ENCODE assay signal across 19 mouse cellular contexts in the genomic region with DNA sequence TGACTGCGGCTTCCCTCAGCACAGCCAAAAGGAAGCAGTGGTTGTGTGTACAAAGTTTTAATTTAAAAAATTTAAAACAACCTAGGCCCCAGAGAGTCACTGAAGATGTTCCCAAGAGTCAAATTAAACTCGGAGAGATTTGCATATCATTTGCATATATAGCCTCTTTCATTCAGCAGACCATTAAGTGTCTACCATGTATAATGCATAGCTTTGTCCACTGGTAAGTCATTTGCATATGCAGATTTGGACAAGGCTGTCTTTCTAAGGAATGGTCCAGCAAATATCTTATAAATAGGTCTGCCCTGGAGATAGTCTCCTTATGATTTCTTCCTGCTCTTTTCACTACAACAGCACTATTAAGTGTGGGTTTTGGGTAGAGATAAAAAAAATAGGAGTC.
DNase-seq lines count a peak whose midpoint lies in the region; ATAC-seq and TF ChIP-seq lines count a peak whose summit lies in the region.
"Had no signal": no experiment of that assay in that cellular context is flagged by ENCODE, and none has a peak within 500 bp of the region (broad histone marks: within the 10 kb centered on the region; RNA-seq: fewer than 3 reads in every experiment).

No protein-coding gene starts in this region.

- in situ Hi-C loops in CH12.LX (cut with MboI; ENCODE audit: low pct_ligation_motif_present, low pct_unique_long_range_greater_than_20kb, low sequenced_read_pairs) = no loop called here

- H3K27me3 ChIP-seq in CH12.LX (replicated peaks) = no peaks in the 10 kb centered on the region
- no peaks in the 10 kb centered on the region for H3K27me3 ChIP-seq in forebrain, embryonic 14.5 days (replicated peaks; ENCODE audit: control insufficient read depth, insufficient read depth, low read length)
- no peaks in the 10 kb centered on the region for H3K27me3 ChIP-seq in hindbrain, postnatal 0 days (ENCODE audit: insufficient read depth, low read length)
- no peaks in the 10 kb centered on the region for H3K27me3 ChIP-seq in midbrain, postnatal 0 days (ENCODE audit: insufficient read depth, low read length)
- no peaks in the 10 kb centered on the region for H3K27me3 ChIP-seq in stomach, postnatal 0 days (ENCODE audit: control insufficient read depth, insufficient read depth, low read length)
- H3K27me3 ChIP-seq: embryonic facial prominence, embryonic 12.5 days; heart, embryonic 13.5 days; limb, embryonic 12.5 days; liver, embryonic 13.5 days; lung, embryonic 15.5 days had no signal

- WGBS in forebrain, embryonic 14.5 days = 23% methylated on average over 2 of the region's 2 CpGs
- WGBS in hindbrain, postnatal 0 days = 35% methylated on average over 2 of the region's 2 CpGs
- 29% methylated on average over 2 of the region's 2 CpGs for WGBS in midbrain, postnatal 0 days
- 90% methylated on average over 2 of the region's 2 CpGs for WGBS in stomach, postnatal 0 days

- TF ChIP-seq EP300 in CH12.LX (IDR thresholded peaks at IDR 0.05; ENCODE audit: low read length) = no peak
- no peak for TF ChIP-seq EP300 in stomach, postnatal 0 days (optimal IDR thresholded peaks at IDR 0.05)

- H3K4me2 ChIP-seq in CH12.LX (ENCODE audit: insufficient read depth, low read depth, poor library complexity, severe bottlenecking) = no peak overlapping the region
- H3K4me2 ChIP-seq in forebrain, embryonic 14.5 days (ENCODE audit: low read length) = no peak overlapping the region
- H3K4me2 ChIP-seq in hindbrain, postnatal 0 days (ENCODE audit: low read depth, low read length) = no peak overlapping the region
- no peak overlapping the region for H3K4me2 ChIP-seq in midbrain, postnatal 0 days (ENCODE audit: low read depth, low read length, poor library complexity, severe bottlenecking)
- no peak overlapping the region for H3K4me2 ChIP-seq in stomach, postnatal 0 days (replicated peaks; ENCODE audit: low read depth)
- H3K4me2 ChIP-seq: embryonic facial prominence, embryonic 12.5 days; heart, embryonic 13.5 days; limb, embryonic 12.5 days; liver, embryonic 13.5 days; lung, embryonic 15.5 days had no signal

- H3K79me2 ChIP-seq in CH12.LX (replicated peaks; ENCODE audit: control insufficient read depth, extremely low read depth, insufficient read depth, poor library complexity, severe bottlenecking) = no peaks in the 10 kb centered on the region

- TF ChIP-seq RAD21 in CH12.LX (IDR thresholded peaks at IDR 0.05; ENCODE audit: low read depth, low read length) = no peak

- peak; percentile 80 for ATAC-seq in forebrain, embryonic 14.5 days
- ATAC-seq in hindbrain, postnatal 0 days = peak; percentile 66
- ATAC-seq in midbrain, postnatal 0 days (ENCODE audit: low FRiP score) = no peak
- ATAC-seq in frontal cortex, adult (ENCODE audit: low TSS enrichment) = no peak
- no peak for ATAC-seq in stomach, postnatal 0 days (ENCODE audit: low FRiP score, low TSS enrichment)

- H3K36me3 ChIP-seq in CH12.LX (replicated peaks in 1 of 2; ENCODE audit: control insufficient read depth in 1 of 2, insufficient read depth in 1 of 2, low read length in 1 of 2) = no peaks in the 10 kb centered on the region
- peaks cover 14% of the 10 kb centered on the region for H3K36me3 ChIP-seq in forebrain, embryonic 14.5 days (ENCODE audit: control insufficient read depth, insufficient read depth, low read length)
- H3K36me3 ChIP-seq in hindbrain, postnatal 0 days (ENCODE audit: insufficient read depth, low read length) = no peaks in the 10 kb centered on the region; the same call in 1 of the 2 replicates
- H3K36me3 ChIP-seq in midbrain, postnatal 0 days (ENCODE audit: insufficient read depth, low read length) = no peaks in the 10 kb centered on the region
- no peaks in the 10 kb centered on the region for H3K36me3 ChIP-seq in stomach, postnatal 0 days (ENCODE audit: control insufficient read depth, insufficient read depth, low read length)
- H3K36me3 ChIP-seq: embryonic facial prominence, embryonic 12.5 days; heart, embryonic 13.5 days; limb, embryonic 12.5 days; liver, embryonic 13.5 days; lung, embryonic 15.5 days had no signal

- DNase-seq in CH12.LX (ENCODE audit: extremely low read depth) = peak; percentile 16
- DNase-seq in forebrain, embryonic 14.5 days (ENCODE audit: low spot score) = peak; percentile 60
- peak; percentile 15 for DNase-seq in hindbrain, postnatal 0 days (ENCODE audit: low spot score)
- DNase-seq in midbrain, postnatal 0 days (ENCODE audit: low spot score) = peak; percentile 30
- no peak for DNase-seq in ovary, adult 18-20 months (ENCODE audit: low spot score)
- DNase-seq in stomach, postnatal 0 days (ENCODE audit: low spot score) = no peak
- DNase-seq: adrenal gland, postnatal 14 days; cerebellum, adult 18-20 months; heart, postnatal 36 days; kidney, postnatal 10 days; liver, embryonic 13.5 days; right cerebral cortex, postnatal 14 days; thymus, postnatal 36 days had no signal

- no peak overlapping the region for H3K27ac ChIP-seq in CH12.LX (ENCODE audit: insufficient read depth, low read depth)
- peak overlapping the region; percentile 82 for H3K27ac ChIP-seq in forebrain, embryonic 14.5 days (ENCODE audit: low read depth, low read length)
- peak overlapping the region; percentile 36; the same call in 1 of the 2 replicates for H3K27ac ChIP-seq in hindbrain, postnatal 0 days
- H3K27ac ChIP-seq in midbrain, postnatal 0 days (ENCODE audit: low read depth, low read length) = 0 out of 2 replicates have a peak overlapping the region, but pooled peaks have one; percentile 26
- no peak overlapping the region for H3K27ac ChIP-seq in stomach, postnatal 0 days (replicated peaks)
- H3K27ac ChIP-seq: heart, embryonic 13.5 days; left cerebral cortex, adult 2 months; limb, embryonic 12.5 days; liver, embryonic 13.5 days; lung, embryonic 15.5 days had no signal

- no peak overlapping the region for H3K9ac ChIP-seq in CH12.LX (ENCODE audit: insufficient read depth, low read depth)
- H3K9ac ChIP-seq in forebrain, embryonic 14.5 days (ENCODE audit: low read length) = no peak overlapping the region; the same call in 1 of the 2 replicates
- H3K9ac ChIP-seq in hindbrain, postnatal 0 days (replicated peaks; ENCODE audit: low read length) = no peak overlapping the region
- no peak overlapping the region for H3K9ac ChIP-seq in midbrain, postnatal 0 days (replicated peaks; ENCODE audit: low read length, poor library complexity, severe bottlenecking)
- no peak overlapping the region for H3K9ac ChIP-seq in stomach, postnatal 0 days (ENCODE audit: low read length)
- H3K9ac ChIP-seq: embryonic facial prominence, embryonic 12.5 days; heart, embryonic 13.5 days; limb, embryonic 12.5 days; liver, embryonic 13.5 days; lung, embryonic 15.5 days had no signal

- H3K4me3 ChIP-seq in CH12.LX (replicated peaks in 1 of 3; ENCODE audit: low read depth in 2 of 3, low read length in 2 of 3, poor library complexity in 1 of 3) = no peak overlapping the region
- H3K4me3 ChIP-seq in forebrain, embryonic 14.5 days (ENCODE audit: low read depth, low read length) = no peak overlapping the region
- no peak overlapping the region for H3K4me3 ChIP-seq in hindbrain, postnatal 0 days (ENCODE audit: low read length)
- no peak overlapping the region for H3K4me3 ChIP-seq in midbrain, postnatal 0 days (ENCODE audit: low read depth, low read length)
- no peak overlapping the region for H3K4me3 ChIP-seq in stomach, postnatal 0 days (ENCODE audit: low read depth, low read length)
- H3K4me3 ChIP-seq: embryonic facial prominence, embryonic 12.5 days; heart, embryonic 13.5 days; left cerebral cortex, adult 2 months; limb, embryonic 12.5 days; liver, embryonic 13.5 days; lung, embryonic 15.5 days had no signal

- H3K4me1 ChIP-seq in CH12.LX (ENCODE audit: control insufficient read depth in 1 of 2, insufficient read depth in 2 of 2) = peaks cover 0 to 15% of the 10 kb centered on the region in 2 experiments; a peak in 1 of 4 replicates
- peaks cover 24% of the 10 kb centered on the region for H3K4me1 ChIP-seq in forebrain, embryonic 14.5 days (ENCODE audit: control insufficient read depth, insufficient read depth, low read length)
- H3K4me1 ChIP-seq in hindbrain, postnatal 0 days (ENCODE audit: insufficient read depth, low read length) = 0 out of 2 replicates have a peak, but pooled peaks cover 4% of the 10 kb centered on the region
- H3K4me1 ChIP-seq in midbrain, postnatal 0 days (ENCODE audit: insufficient read depth, low read length) = no peaks in the 10 kb centered on the region; the same call in 1 of the 2 replicates
- no peaks in the 10 kb centered on the region for H3K4me1 ChIP-seq in stomach, postnatal 0 days (replicated peaks; ENCODE audit: control insufficient read depth, insufficient read depth)
- H3K4me1 ChIP-seq: lung, embryonic 15.5 days had no signal

- no peak for TF ChIP-seq CTCF in CH12.LX (conservative IDR thresholded peaks at IDR 0.05 in 1 of 2, IDR thresholded peaks at IDR 0.05 in 1 of 2; ENCODE audit: low read depth in 2 of 2, low read length in 2 of 2)
- no peak for TF ChIP-seq CTCF in hindbrain, postnatal 0 days (IDR thresholded peaks at IDR 0.05; ENCODE audit: low read depth)
- no peak for TF ChIP-seq CTCF in midbrain, postnatal 0 days (IDR thresholded peaks at IDR 0.05)
- no peak for TF ChIP-seq CTCF in stomach, postnatal 0 days (IDR thresholded peaks at IDR 0.05; ENCODE audit: low read depth)

- H3K9me3 ChIP-seq in CH12.LX (replicated peaks; ENCODE audit: low read length) = no peaks in the 10 kb centered on the region
- H3K9me3 ChIP-seq in forebrain, embryonic 14.5 days (replicated peaks; ENCODE audit: control insufficient read depth, low read length) = no peaks in the 10 kb centered on the region
- no peaks in the 10 kb centered on the region for H3K9me3 ChIP-seq in hindbrain, postnatal 0 days (ENCODE audit: low read length)
- no peaks in the 10 kb centered on the region for H3K9me3 ChIP-seq in midbrain, postnatal 0 days (ENCODE audit: low read length)
- H3K9me3 ChIP-seq in stomach, postnatal 0 days (ENCODE audit: control insufficient read depth, low read length) = no peaks in the 10 kb centered on the region
- H3K9me3 ChIP-seq: embryonic facial prominence, embryonic 12.5 days; heart, embryonic 13.5 days; limb, embryonic 12.5 days; liver, embryonic 13.5 days; lung, embryonic 15.5 days had no signal

- no peak for TF ChIP-seq POLR2A in CH12.LX (IDR thresholded peaks at IDR 0.05; ENCODE audit: low read depth, low read length)

- dilution Hi-C loops in CH12.LX (cut with MboI; ENCODE audit: extremely low pct_ligation_motif_present, extremely low pct_unique_long_range_greater_than_20kb, low sequenced_read_pairs) = no loop called here

TF ChIP-seq in CH12.LX, 34 proteins besides CTCF, POLR2A, EP300 and RAD21:
- TF ChIP-seq MYC (IDR thresholded peaks at IDR 0.05; ENCODE audit: low read depth, low read length) (no peak), CHD2 (IDR thresholded peaks at IDR 0.05; ENCODE audit: low read length) (no peak), USF1 (IDR thresholded peaks at IDR 0.05; ENCODE audit: low read depth, low read length) (no peak), ZNF384 (IDR thresholded peaks at IDR 0.05; ENCODE audit: low read depth, low read length) (no peak), ZMIZ1 (IDR thresholded peaks at IDR 0.05; ENCODE audit: low read depth, low read length) (no peak), UBTF (IDR thresholded peaks at IDR 0.05; ENCODE audit: low read depth, low read length) (no peak), ZC3H11A (IDR thresholded peaks at IDR 0.05; ENCODE audit: low read depth, low read length) (no peak)

Comparison
In these comparisons a context has a peak if more than half of its experiments do, and no peak if none do; other contexts are left out.
1. DNase-seq: peak in CH12.LX (single experiment), forebrain, embryonic 14.5 days (single experiment), hindbrain, postnatal 0 days (single experiment) and midbrain, postnatal 0 days (single experiment); none in ovary, adult 18-20 months (single experiment) and stomach, postnatal 0 days (single experiment).
2. H3K27ac ChIP-seq: peak in forebrain, embryonic 14.5 days (single experiment), hindbrain, postnatal 0 days (single experiment) and midbrain, postnatal 0 days (single experiment); none in CH12.LX (single experiment) and stomach, postnatal 0 days (single experiment).
3. ATAC-seq: peak in forebrain, embryonic 14.5 days (single experiment) and hindbrain, postnatal 0 days (single experiment); none in midbrain, postnatal 0 days (single experiment), frontal cortex, adult (single experiment) and stomach, postnatal 0 days (single experiment).